Mouse (Mus musculus): ENCODE results near the gene Grk5. TPM values are rescaled to one million over a fixed set of nuclear protein-coding genes. Genes with fewer than 3 reads are reported as not detected.

Gene Grk5
- total RNA-seq, 1 experiment from 2014 or later = 18.9 TPM

DNA sequence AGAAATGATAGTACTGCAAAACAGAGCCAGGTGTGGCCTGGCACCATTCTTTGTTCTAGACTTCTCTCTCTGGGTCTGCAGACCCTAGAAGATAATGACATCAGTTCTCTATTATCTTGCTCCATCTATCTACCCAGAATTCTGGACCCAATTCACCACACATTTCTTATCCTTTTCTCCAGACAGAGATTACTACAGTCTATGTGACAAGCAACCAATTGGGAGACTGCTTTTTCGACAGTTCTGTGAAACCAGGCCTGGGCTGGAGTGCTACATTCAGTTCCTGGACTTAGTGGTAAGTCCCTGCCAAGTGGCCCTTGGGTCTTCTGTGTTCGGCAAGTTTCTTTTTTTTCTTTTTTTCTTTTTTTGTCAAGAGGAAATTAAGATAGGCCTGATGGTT lies 142.0 kb downstream of the Grk5 start:
- no peak for ATAC-seq (ENCODE audit: extremely low read depth, insufficient number of reproducible peaks, low FRiP score, poor library complexity, severe bottlenecking)

DNA sequence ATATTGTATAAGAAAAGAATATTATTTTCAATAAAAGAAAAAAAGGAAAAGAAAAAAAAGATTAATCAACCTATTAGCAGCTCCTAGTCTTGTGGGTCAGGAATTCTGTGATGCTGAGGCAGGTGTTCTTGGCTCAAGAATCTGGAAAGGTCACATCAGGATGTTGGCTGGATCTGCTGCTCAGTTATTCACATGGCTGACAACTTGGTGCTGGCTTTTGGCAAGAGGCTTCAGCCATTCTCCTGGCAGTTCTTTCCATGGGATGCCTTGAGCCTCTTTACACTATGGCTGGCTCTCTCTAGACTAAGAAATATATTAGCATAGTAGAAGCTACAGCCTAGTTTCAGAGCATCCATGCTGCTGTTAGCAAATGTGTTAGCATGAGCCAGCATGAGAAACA lies 149.6 kb downstream of the Grk5 start:
- no peak for ATAC-seq (ENCODE audit: extremely low read depth, insufficient number of reproducible peaks, low FRiP score, poor library complexity, severe bottlenecking)

- ATAC-seq (ENCODE audit: extremely low read depth, insufficient number of reproducible peaks, low FRiP score, poor library complexity, severe bottlenecking) = no peak
These were observed 159.1 kb downstream of the Grk5 start for GRCm38 (mm10) chr19:61048646-61049045.

GRCm38 (mm10) chr19:61049413-61049812 lies 159.9 kb downstream of the Grk5 start:
- no peak for ATAC-seq (ENCODE audit: extremely low read depth, insufficient number of reproducible peaks, low FRiP score, poor library complexity, severe bottlenecking)

DNA sequence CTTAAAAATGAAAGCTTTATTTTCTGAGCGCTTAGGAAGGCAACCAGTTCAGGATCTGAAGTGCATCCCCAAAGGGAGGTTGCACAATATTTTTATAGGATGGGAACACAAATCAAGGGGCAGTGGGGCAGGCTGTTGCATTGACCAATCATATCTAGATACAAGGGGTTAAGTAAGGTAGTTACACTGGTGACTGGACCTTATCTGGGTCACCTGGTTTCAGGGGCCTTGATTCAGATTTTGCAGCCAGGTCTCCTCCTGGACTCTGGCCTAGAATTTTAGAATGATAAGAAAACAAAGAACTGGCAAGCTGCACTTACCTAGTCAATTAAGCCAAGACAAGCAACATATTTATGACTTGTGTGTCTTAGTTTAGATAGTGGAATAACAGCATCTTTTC lies 161.6 kb downstream of the Grk5 start:
- no peak for ATAC-seq (ENCODE audit: extremely low read depth, insufficient number of reproducible peaks, low FRiP score, poor library complexity, severe bottlenecking)

DNA sequence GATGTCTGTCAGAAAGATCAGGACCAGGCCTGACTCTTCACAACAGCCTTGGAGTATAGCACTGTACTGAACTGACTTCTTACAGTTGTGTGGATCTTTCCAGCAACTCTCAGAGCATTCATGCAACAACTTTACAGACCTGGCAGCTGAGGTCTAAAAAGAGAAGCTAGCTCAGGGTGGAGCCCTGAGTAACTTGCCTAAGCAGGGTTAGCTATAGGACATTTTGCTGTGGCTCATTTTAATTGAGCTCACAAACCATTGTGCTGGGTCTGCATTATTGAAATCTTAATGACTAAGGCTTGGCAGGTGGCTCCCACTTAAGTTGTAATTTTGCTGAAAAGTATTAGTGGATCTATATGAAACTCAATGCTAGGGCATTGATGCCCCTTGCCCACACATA lies 162.5 kb downstream of the Grk5 start:
- no peak for ATAC-seq (ENCODE audit: extremely low read depth, insufficient number of reproducible peaks, low FRiP score, poor library complexity, severe bottlenecking)

GRCm38 (mm10) chr19:61052786-61053185 lies 163.2 kb downstream of the Grk5 start:
- no peak for ATAC-seq (ENCODE audit: extremely low read depth, insufficient number of reproducible peaks, low FRiP score, poor library complexity, severe bottlenecking)

GRCm38 (mm10) chr19:61056783-61057410 lies 167.3 kb downstream of the Grk5 start:
- ATAC-seq (ENCODE audit: extremely low read depth, insufficient number of reproducible peaks, low FRiP score, poor library complexity, severe bottlenecking) = no peak

GRCm38 (mm10) chr19:61057581-61057980 lies 168.0 kb downstream of the Grk5 start:
- no peak for ATAC-seq (ENCODE audit: extremely low read depth, insufficient number of reproducible peaks, low FRiP score, poor library complexity, severe bottlenecking)

GRCm38 (mm10) chr19:61064386-61064785 lies 174.8 kb downstream of the Grk5 start:
- ATAC-seq (ENCODE audit: extremely low read depth, insufficient number of reproducible peaks, low FRiP score, poor library complexity, severe bottlenecking) = no peak

GRCm38 (mm10) chr19:61065011-61065410 lies 175.5 kb downstream of the Grk5 start:
- ATAC-seq (ENCODE audit: extremely low read depth, insufficient number of reproducible peaks, low FRiP score, poor library complexity, severe bottlenecking) = no peak

GRCm38 (mm10) chr19:61078622-61079021 lies 189.1 kb downstream of the Grk5 start:
- ATAC-seq (ENCODE audit: extremely low read depth, insufficient number of reproducible peaks, low FRiP score, poor library complexity, severe bottlenecking) = no peak

DNA sequence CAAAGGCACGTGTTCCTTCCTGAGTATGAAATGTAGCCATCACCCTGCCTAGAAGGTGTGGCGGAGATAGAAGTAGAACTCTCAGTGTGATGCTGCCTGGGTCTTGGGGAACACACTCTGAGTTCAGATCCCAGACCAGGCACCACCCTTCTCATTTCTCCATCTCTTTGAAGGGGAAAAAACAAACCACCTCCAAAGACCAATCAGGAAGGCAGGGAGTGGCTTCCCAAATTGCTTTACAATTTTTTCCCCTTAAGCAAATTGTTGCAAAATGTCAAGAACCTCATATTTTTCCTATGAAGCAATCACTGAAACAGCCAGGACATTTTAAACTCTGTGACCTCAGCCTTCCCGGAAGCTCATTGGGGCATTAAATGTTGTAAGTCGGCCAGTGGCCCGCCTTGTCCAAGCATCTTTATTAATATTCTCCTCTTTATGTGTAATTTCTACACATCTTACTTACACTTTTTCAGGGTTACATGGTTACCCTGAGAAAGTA lies 190.8 kb downstream of the Grk5 start:
- ATAC-seq (ENCODE audit: extremely low read depth, insufficient number of reproducible peaks, low FRiP score, poor library complexity, severe bottlenecking) = no peak

- ATAC-seq (ENCODE audit: extremely low read depth, insufficient number of reproducible peaks, low FRiP score, poor library complexity, severe bottlenecking) = no peak
These were observed 193.5 kb downstream of the Grk5 start for GRCm38 (mm10) chr19:61083006-61083405.

DNA sequence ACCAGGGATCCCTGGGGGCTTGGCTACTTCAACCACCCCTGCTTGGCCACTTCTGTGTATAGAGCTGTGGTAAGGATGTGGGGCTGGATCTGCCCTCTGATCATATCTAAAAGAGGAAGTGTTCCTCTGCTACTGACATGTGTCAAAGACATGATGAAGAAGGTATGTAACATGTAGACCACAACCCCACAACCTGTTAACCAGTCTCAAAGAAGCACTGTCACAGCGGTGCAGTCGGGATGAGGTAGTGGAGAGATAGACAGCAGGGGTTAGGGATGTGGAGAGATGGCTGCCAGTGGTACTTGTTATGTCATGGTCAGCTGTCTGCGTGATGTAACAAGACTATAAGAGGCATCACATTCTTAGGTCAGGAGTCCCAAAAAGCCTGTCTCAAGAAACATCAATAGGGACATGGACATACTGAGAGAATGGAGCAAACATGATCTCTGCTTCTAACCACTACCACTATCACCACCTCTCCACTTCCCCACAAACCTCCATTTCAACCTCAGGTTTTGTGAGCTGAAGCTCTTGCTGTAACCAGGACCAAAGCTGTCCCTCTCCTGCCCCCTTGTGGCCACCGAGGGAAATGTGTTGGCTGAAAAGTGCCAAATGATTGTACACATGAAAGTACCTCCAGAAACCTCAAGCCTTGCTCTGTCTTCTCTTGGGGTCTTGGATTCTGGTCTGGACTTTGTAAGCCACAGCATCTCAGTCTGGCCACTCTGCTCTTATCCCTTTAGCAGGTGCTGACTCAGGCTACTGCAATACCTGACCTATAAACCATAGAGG lies 194.8 kb downstream of the Grk5 start:
- ATAC-seq (ENCODE audit: extremely low read depth, insufficient number of reproducible peaks, low FRiP score, poor library complexity, severe bottlenecking) = peak; percentile 85

GRCm38 (mm10) chr19:61085217-61085616 lies 195.7 kb downstream of the Grk5 start:
- ATAC-seq (ENCODE audit: extremely low read depth, insufficient number of reproducible peaks, low FRiP score, poor library complexity, severe bottlenecking) = no peak

DNA sequence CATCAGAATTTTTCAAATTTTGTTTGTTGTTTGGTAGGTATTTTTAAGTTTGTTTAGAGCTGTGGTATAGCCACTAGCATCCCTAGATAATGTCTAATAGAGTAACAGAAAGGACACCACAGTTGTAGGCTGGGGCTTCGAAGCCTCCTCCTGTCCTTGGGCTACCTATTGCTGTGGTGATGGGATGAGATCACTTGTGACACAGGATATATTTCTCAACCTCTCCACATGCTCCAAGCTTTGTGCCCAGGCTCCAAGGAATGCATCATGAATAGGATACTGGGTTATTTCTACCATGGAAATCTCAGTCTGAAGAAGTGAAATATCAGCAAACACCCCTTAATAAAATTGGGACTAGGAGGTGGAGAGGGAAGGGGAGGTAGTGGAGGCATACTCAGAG lies 198.2 kb downstream of the Grk5 start:
- ATAC-seq (ENCODE audit: extremely low read depth, insufficient number of reproducible peaks, low FRiP score, poor library complexity, severe bottlenecking) = no peak

DNA sequence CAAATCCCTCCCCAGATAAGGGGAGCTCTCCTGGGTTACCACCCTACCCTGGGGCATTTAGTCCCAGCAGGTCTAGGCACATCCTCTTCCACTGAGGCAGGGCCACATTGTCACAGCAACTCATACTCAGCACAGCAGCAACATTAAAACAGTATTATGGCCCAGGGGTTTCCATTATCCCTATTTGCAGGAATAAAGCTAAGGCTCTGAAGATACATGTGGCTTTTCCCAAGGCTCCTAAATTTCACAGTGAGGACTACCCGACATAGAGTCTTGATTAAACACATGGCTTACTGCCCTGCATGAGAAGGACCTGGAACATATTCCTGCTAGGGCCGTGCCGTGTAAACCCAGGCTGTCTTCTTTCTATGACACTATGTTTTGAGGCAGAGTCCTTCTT lies 199.5 kb downstream of the Grk5 start:
- ATAC-seq (ENCODE audit: extremely low read depth, insufficient number of reproducible peaks, low FRiP score, poor library complexity, severe bottlenecking) = no peak

- ATAC-seq (ENCODE audit: extremely low read depth, insufficient number of reproducible peaks, low FRiP score, poor library complexity, severe bottlenecking) = no peak
These were observed 201.0 kb downstream of the Grk5 start for GRCm38 (mm10) chr19:61090541-61090940.

- ATAC-seq (ENCODE audit: extremely low read depth, insufficient number of reproducible peaks, low FRiP score, poor library complexity, severe bottlenecking) = no peak
These were observed 207.2 kb downstream of the Grk5 start for GRCm38 (mm10) chr19:61096776-61097175.
